Mouse (Mus musculus): ENCODE results near the gene Mapk10. TPM values are rescaled to one million over a fixed set of nuclear protein-coding genes. Genes with fewer than 3 reads are reported as not detected.

The Mapk10 gene
- polyA plus RNA-seq, 1 experiment, result 1.2 TPM

DNA sequence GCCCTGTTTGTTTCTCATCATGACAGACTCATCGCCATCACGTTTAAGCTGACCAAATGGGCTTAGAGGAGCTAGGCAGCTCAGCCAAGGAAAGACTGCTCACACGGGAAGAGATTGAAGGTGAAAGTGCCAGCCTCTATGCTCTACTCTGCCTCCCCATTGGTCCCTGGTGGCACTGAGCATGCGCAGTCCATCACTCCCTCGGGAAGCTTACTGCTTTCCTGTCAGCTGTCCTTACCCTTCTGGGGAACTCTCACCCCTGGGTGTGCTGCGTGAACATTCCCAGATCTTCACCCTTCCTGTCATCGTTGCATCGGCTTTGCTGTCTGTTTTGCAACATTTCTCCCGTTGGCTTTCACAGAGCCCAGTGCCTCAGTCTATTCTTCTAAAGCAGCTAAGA is 77.5 kb downstream of the Mapk10 start:
- no peak for TF ChIP-seq CTCF (IDR thresholded peaks at IDR 0.05; ENCODE audit: insufficient read depth, low read length)
- TF ChIP-seq POLR2A (IDR thresholded peaks at IDR 0.05; ENCODE audit: borderline replicate concordance, extremely low read depth, low read depth, low read length), result no peak
- 62% methylated on average over 9 of the region's 9 CpGs for WGBS
- DNase-seq, result no peak
- no peak overlapping the region for H3K4me3 ChIP-seq (replicated peaks; ENCODE audit: extremely low read depth, low read depth, low read length)
- no peaks in the 10 kb centered on the region for H3K4me1 ChIP-seq (ENCODE audit: control insufficient read depth, insufficient read depth, low read length)

DNA sequence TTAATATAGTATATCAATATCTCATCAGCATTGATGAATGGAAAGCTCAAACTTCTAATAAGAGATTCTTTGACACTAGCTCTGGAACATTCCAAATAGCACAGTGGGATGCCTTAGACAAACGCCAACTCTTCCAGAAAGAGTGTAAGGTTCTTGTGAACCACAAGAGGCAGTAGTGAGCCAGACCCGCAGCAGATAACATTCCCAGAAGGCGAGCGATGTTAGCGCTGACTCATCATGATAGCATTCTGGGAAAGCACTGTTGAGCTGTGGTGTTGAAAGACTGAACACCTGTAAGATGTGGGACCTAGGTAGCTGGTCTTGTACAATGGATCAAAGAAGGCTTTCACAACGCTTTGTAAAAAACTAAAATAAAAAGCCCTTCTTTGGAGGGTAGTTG is 78.3 kb downstream of the Mapk10 start:
- WGBS, result 62% methylated on average over 6 of the region's 6 CpGs
- no peak overlapping the region for H3K4me3 ChIP-seq (replicated peaks; ENCODE audit: extremely low read depth, low read depth, low read length)
- no peak for DNase-seq
- no peaks in the 10 kb centered on the region for H3K4me1 ChIP-seq (ENCODE audit: control insufficient read depth, insufficient read depth, low read length)
- TF ChIP-seq POLR2A (IDR thresholded peaks at IDR 0.05; ENCODE audit: borderline replicate concordance, extremely low read depth, low read depth, low read length) (no peak), CTCF (IDR thresholded peaks at IDR 0.05; ENCODE audit: insufficient read depth, low read length) (no peak)

DNA sequence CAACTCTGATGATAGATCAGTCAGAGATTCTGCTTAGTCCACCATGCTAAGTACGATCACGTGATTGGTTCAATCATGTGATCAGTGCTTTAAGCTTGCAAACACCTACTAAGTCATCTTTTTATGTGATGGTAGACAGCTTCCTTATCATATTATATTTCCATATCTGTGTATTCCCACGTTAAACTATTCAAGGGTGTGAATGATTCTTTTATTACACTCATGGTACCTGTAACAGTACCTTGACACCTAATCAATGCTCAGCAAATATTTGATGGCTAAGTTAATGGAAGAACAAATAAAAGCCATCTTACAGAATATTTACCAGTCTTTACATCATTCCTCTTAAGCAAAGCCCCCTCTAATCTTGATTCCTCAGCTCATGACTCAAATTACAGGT is 91.5 kb downstream of the Mapk10 start:
- 64% methylated on average over 3 of the region's 3 CpGs for WGBS
- TF ChIP-seq POLR2A (IDR thresholded peaks at IDR 0.05; ENCODE audit: borderline replicate concordance, extremely low read depth, low read depth, low read length) (no peak), CTCF (IDR thresholded peaks at IDR 0.05; ENCODE audit: insufficient read depth, low read length) (no peak)
- no peaks in the 10 kb centered on the region for H3K4me1 ChIP-seq (ENCODE audit: control insufficient read depth, insufficient read depth, low read length)
- DNase-seq, result no peak
- no peak overlapping the region for H3K4me3 ChIP-seq (replicated peaks; ENCODE audit: extremely low read depth, low read depth, low read length)

DNA sequence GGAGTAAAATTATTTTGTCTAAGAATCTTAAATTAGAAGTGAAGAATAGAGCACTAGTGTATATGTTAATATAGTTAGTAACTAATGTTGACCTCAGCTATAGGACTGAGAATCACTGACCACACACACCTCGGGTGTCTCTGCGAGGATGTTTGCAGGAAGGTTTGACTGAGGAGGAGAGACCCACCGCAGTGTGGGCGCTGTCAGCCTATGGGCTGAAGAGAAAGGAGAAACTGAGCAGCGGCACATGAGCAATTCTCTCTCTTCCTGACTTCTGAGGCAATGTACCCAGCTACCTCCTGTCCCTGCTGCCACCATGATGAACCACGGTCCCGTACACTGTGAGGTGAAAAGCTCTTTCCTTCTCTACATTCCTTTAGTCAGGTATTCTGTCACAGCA is 95.6 kb downstream of the Mapk10 start:
- 81% methylated on average over 7 of the region's 7 CpGs for WGBS
- no peaks in the 10 kb centered on the region for H3K4me1 ChIP-seq (ENCODE audit: control insufficient read depth, insufficient read depth, low read length)
- no peak for TF ChIP-seq CTCF (IDR thresholded peaks at IDR 0.05; ENCODE audit: insufficient read depth, low read length)
- no peak for DNase-seq
- H3K4me3 ChIP-seq (replicated peaks; ENCODE audit: extremely low read depth, low read depth, low read length), result no peak overlapping the region

DNA sequence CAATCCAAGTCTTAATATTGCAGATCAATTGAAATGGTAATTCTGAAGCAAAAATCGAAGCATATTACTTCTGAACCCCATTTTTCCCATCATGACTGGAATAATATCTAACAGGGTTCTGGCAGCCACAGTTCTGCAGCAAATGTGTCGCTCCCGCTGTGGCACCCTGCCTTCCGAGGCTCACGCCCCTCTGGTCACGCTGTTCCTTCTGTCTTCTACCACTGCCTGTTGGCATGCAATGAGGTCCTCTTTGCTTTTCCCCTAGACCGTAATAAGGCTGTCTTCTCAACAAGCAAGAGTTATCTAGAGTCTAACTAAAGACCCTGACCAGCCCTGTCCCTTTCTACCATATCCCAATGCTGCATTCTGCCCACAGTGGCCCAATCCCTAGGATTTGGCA is 98.7 kb downstream of the Mapk10 start:
- Histone ChIP-seq H3K4me1 (ENCODE audit: control insufficient read depth, insufficient read depth, low read length) (no peaks in the 10 kb centered on the region), H3K4me3 (replicated peaks; ENCODE audit: extremely low read depth, low read depth, low read length) (no peak overlapping the region)
- TF ChIP-seq CTCF (IDR thresholded peaks at IDR 0.05; ENCODE audit: insufficient read depth, low read length) (no peak), POLR2A (IDR thresholded peaks at IDR 0.05; ENCODE audit: borderline replicate concordance, extremely low read depth, low read depth, low read length) (no peak)
- 83% methylated on average over 7 of the region's 7 CpGs for WGBS
- DNase-seq, result no peak

DNA sequence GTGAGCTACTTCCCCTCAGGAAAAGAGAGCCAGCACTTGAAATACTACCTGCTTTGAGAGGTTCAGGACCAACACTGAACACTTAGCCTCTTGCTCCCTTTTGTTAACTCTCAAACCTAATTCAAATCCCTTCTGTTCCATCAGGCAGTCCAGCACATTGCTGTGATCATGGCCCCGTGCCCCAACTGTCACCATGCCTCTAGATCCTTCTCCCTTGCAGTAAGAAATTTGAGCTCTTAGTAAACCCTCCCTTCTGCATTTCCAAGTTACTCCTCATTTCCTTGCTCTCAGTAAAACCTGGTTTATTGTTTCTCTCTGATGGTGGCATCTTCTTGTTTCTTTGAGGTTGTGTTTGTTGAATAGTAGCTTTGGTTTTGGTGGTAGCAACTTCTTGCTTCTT is 101.7 kb downstream of the Mapk10 start:
- Histone ChIP-seq H3K4me1 (ENCODE audit: control insufficient read depth, insufficient read depth, low read length) (no peaks in the 10 kb centered on the region), H3K4me3 (replicated peaks; ENCODE audit: extremely low read depth, low read depth, low read length) (no peak overlapping the region)
- TF ChIP-seq POLR2A (IDR thresholded peaks at IDR 0.05; ENCODE audit: borderline replicate concordance, extremely low read depth, low read depth, low read length) (no peak), CTCF (IDR thresholded peaks at IDR 0.05; ENCODE audit: insufficient read depth, low read length) (no peak)
- no peak for DNase-seq
- WGBS, result 64% methylated on average over 1 of the region's 1 CpGs

DNA sequence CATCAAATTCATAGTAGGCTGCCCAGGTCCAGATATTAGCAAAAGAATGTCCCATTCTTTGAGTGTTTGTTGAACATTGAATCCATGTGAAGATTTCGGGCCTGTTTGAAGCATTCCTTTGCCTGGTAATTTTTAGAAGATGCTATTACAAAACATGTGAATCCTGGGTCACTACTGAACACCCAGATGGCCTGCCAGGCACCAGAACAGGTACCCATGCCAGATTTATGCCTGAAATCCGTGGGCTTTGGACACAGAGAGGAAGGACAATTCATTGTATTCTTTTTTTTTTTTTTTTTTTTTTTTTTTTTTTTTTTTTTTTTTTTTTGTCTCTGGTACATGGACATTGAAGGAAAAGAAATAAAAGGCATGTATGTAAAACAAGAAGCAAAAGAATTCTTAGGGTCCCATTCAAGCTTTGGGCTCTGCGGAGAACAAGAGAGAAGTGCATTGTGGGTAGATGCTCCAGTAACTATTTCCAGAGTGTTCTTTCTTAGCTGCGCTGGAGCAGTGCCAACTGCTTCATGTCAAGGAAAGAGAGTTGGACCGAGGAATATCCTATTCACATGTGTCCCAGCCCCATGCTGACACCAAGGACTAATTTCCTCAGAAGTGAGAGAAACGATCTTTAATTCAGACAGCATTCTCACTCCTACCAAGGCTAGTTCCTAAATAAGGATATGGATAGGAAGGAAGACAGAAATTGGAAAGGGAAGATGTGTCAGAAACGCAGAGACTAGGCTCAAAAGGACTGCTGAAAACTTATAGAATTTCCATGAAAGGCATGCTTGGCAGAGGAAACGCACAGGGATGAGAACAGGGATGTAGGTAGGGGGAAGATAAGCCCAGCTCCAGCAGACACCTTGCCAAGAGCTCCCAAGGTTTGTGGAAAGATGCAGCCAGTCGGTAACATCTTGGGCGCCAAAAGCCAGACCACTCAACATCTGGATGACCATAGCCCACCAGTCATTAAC is 105.4 kb downstream of the Mapk10 start:
- Histone ChIP-seq H3K4me1 (ENCODE audit: control insufficient read depth, insufficient read depth, low read length) (no peaks in the 10 kb centered on the region), H3K4me3 (replicated peaks; ENCODE audit: extremely low read depth, low read depth, low read length) (no peak overlapping the region)
- WGBS, result 73% methylated on average over 10 of the region's 10 CpGs
- TF ChIP-seq CTCF (IDR thresholded peaks at IDR 0.05; ENCODE audit: insufficient read depth, low read length) (no peak), POLR2A (IDR thresholded peaks at IDR 0.05; ENCODE audit: borderline replicate concordance, extremely low read depth, low read depth, low read length) (no peak)
- no peak for DNase-seq

DNA sequence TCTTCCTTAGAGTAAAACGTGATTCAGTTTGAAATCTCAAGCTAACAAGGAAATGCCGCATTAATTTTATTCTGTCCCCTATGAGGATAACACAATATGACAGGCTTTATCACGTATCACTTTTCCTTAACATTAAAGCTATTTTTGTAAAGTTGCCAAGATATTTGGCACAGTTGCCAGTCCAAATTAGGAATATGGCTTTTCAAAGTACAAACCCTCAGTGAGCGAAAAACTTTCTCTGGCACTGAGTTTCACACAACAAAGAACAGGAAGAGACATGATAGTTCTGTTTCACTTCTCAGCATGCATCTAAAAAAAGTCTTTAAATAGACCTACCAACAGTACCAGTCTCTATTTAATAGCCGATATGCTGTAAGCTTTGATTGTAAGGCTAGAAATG is 107.1 kb downstream of the Mapk10 start:
- 56% methylated on average over 5 of the region's 5 CpGs for WGBS
- no peak for DNase-seq

DNA sequence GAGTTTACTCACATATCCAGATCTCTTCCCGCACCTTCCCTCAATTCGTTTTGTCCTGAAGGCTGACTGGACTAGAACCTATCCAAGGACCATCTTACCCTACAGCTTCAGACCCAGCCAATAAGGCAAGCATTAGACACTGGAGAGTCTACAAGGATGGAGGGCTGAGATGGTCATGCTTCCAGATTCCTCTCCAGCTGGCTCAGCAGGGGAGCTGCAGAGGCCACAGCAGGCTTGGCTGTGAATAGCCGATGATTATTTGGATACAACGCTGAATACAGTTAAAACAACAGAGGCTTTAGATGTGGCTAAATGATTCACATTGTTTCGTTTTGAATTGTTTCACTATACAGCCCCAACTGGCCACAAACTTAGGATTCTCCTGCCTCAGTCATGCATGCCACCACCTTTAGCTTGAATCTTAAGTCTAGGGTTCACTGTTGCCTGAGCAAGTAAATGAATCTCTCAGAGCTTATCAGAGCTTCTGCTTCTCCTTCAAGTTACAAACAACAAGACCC is 108.2 kb downstream of the Mapk10 start:
- DNase-seq, result no peak
- Histone ChIP-seq H3K4me3 (replicated peaks; ENCODE audit: extremely low read depth, low read depth, low read length) (no peak overlapping the region), H3K4me1 (ENCODE audit: control insufficient read depth, insufficient read depth, low read length) (no peaks in the 10 kb centered on the region)
- WGBS, result 75% methylated on average over 5 of the region's 5 CpGs
- TF ChIP-seq POLR2A (IDR thresholded peaks at IDR 0.05; ENCODE audit: borderline replicate concordance, extremely low read depth, low read depth, low read length) (no peak), CTCF (IDR thresholded peaks at IDR 0.05; ENCODE audit: insufficient read depth, low read length) (no peak)

More for the DNA sequence above, 107.1 kb downstream of the Mapk10 start:
- Histone ChIP-seq H3K4me3 (replicated peaks; ENCODE audit: extremely low read depth, low read depth, low read length) (no peak overlapping the region), H3K4me1 (ENCODE audit: control insufficient read depth, insufficient read depth, low read length) (no peaks in the 10 kb centered on the region)
- TF ChIP-seq POLR2A (IDR thresholded peaks at IDR 0.05; ENCODE audit: borderline replicate concordance, extremely low read depth, low read depth, low read length), result no peak
- TF ChIP-seq CTCF (IDR thresholded peaks at IDR 0.05; ENCODE audit: insufficient read depth, low read length), result no peak

DNA sequence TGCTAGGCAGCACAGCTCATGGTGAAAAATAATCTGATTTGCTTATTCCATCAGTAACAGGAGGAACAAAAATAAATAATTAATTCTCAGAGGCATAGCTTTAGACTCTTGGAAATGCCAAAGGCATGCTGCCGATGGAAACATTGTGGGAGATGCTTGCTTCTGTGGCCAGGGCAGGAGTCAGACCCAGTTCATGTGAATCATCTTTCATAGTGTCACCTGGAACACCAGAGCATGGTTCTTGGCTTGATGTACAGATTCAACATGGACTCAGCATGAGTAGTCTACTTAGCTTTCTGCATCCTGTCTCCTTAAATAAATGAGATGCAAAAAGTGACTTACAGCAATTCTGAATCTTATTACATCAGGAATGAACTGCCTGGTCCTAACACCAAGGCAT is 109.0 kb downstream of the Mapk10 start:
- no peak overlapping the region for H3K4me3 ChIP-seq (replicated peaks; ENCODE audit: extremely low read depth, low read depth, low read length)
- WGBS, result 89% methylated on average over 1 of the region's 1 CpGs
- no peak for TF ChIP-seq POLR2A (IDR thresholded peaks at IDR 0.05; ENCODE audit: borderline replicate concordance, extremely low read depth, low read depth, low read length)
- TF ChIP-seq CTCF (IDR thresholded peaks at IDR 0.05; ENCODE audit: insufficient read depth, low read length), result no peak
- no peaks in the 10 kb centered on the region for H3K4me1 ChIP-seq (ENCODE audit: control insufficient read depth, insufficient read depth, low read length)
- DNase-seq, result no peak
